Mouse (Mus musculus): ENCODE measurements around the gene Gjd2. TPM values are rescaled to one million over a fixed set of nuclear protein-coding genes. Genes with fewer than 3 reads are reported as not detected.

Gjd2 gene
- polyA plus RNA-seq, 1 experiment from 2014 or later = 2.2 TPM

- no peak for ATAC-seq (ENCODE audit: low FRiP score)
- no peak overlapping the region for H3K9ac ChIP-seq
- no peak overlapping the region for H3K27ac ChIP-seq
- no peaks in the 10 kb centered on the region for H3K36me3 ChIP-seq (replicated peaks)
- 91% methylated on average over 5 of the region's 5 CpGs for WGBS
- no peak overlapping the region for H3K4me3 ChIP-seq (replicated peaks)
- no peak overlapping the region for H3K4me2 ChIP-seq
- no peaks in the 10 kb centered on the region for H3K27me3 ChIP-seq
- H3K9me3 ChIP-seq = no peaks in the 10 kb centered on the region
- H3K4me1 ChIP-seq = no peaks in the 10 kb centered on the region; the same call in 1 of the 2 replicates
Observed at GRCm38 (mm10) chr2:114047960-114048611, 34.7 kb upstream of the Gjd2 start.

GRCm38 (mm10) chr2:114046151-114046664 lies 32.8 kb upstream of the Gjd2 start:
- Histone ChIP-seq H3K27me3 (no peaks in the 10 kb centered on the region), H3K4me1 (no peaks in the 10 kb centered on the region), H3K4me3 (replicated peaks) (no peak overlapping the region), H3K4me2 (no peak overlapping the region), H3K9me3 (no peaks in the 10 kb centered on the region), H3K36me3 (replicated peaks) (no peaks in the 10 kb centered on the region), H3K27ac (no peak overlapping the region), H3K9ac (no peak overlapping the region)
- ATAC-seq (ENCODE audit: low FRiP score) = no peak
- WGBS = 94% methylated on average over 5 of the region's 5 CpGs

GRCm38 (mm10) chr2:114037926-114038325 lies 24.5 kb upstream of the Gjd2 start:
- H3K27me3 ChIP-seq = no peaks in the 10 kb centered on the region
- H3K4me3 ChIP-seq (replicated peaks) = no peak overlapping the region
- no peaks in the 10 kb centered on the region for H3K9me3 ChIP-seq
- no peak overlapping the region for H3K27ac ChIP-seq
- H3K4me2 ChIP-seq = no peak overlapping the region
- no peaks in the 10 kb centered on the region for H3K36me3 ChIP-seq (replicated peaks)
- ATAC-seq (ENCODE audit: low FRiP score) = no peak
- H3K9ac ChIP-seq = no peak overlapping the region
- no peaks in the 10 kb centered on the region for H3K4me1 ChIP-seq
- WGBS = 82% methylated on average over 2 of the region's 2 CpGs

GRCm38 (mm10) chr2:114032259-114032658 lies 18.8 kb upstream of the Gjd2 start:
- no peak overlapping the region for H3K4me2 ChIP-seq
- WGBS = 70% methylated on average over 2 of the region's 2 CpGs
- ATAC-seq (ENCODE audit: low FRiP score) = no peak
- H3K9ac ChIP-seq = no peak overlapping the region
- no peaks in the 10 kb centered on the region for H3K27me3 ChIP-seq
- no peaks in the 10 kb centered on the region for H3K36me3 ChIP-seq (replicated peaks)
- H3K4me3 ChIP-seq (replicated peaks) = no peak overlapping the region
- H3K9me3 ChIP-seq = no peaks in the 10 kb centered on the region
- peaks cover 3% of the 10 kb centered on the region; the same call in 1 of the 2 replicates for H3K4me1 ChIP-seq
- no peak overlapping the region for H3K27ac ChIP-seq

GRCm38 (mm10) chr2:114023383-114023782 lies 10.0 kb upstream of the Gjd2 start:
- Histone ChIP-seq H3K4me3 (replicated peaks) (no peak overlapping the region), H3K27me3 (no peaks in the 10 kb centered on the region), H3K9me3 (no peaks in the 10 kb centered on the region), H3K9ac (no peak overlapping the region), H3K27ac (no peak overlapping the region), H3K36me3 (replicated peaks) (no peaks in the 10 kb centered on the region), H3K4me1 (peaks cover 5% of the 10 kb centered on the region), H3K4me2 (no peak overlapping the region)
- WGBS = 91% methylated on average over 6 of the region's 6 CpGs
- no peak for ATAC-seq (ENCODE audit: low FRiP score)

GRCm38 (mm10) chr2:114020210-114020563 lies 6.8 kb upstream of the Gjd2 start:
- no peaks in the 10 kb centered on the region for H3K36me3 ChIP-seq (replicated peaks)
- no peak overlapping the region for H3K9ac ChIP-seq
- no peak for ATAC-seq (ENCODE audit: low FRiP score)
- H3K4me2 ChIP-seq = no peak overlapping the region
- no peak overlapping the region for H3K27ac ChIP-seq
- H3K27me3 ChIP-seq = peaks cover 9% of the 10 kb centered on the region; the same call in 1 of the 2 replicates
- H3K4me3 ChIP-seq (replicated peaks) = no peak overlapping the region
- H3K9me3 ChIP-seq = no peaks in the 10 kb centered on the region
- peaks cover 10% of the 10 kb centered on the region for H3K4me1 ChIP-seq

GRCm38 (mm10) chr2:114019474-114020209 lies 6.2 kb upstream of the Gjd2 start:
- WGBS = 71% methylated on average over 11 of the region's 11 CpGs

GRCm38 (mm10) chr2:114018136-114018535 lies 4.7 kb upstream of the Gjd2 start:
- Histone ChIP-seq H3K27ac (peak overlapping the region; percentile 67), H3K4me1 (peaks cover 21% of the 10 kb centered on the region), H3K27me3 (peaks cover 29% of the 10 kb centered on the region), H3K4me3 (replicated peaks) (no peak overlapping the region), H3K9ac (no peak overlapping the region), H3K4me2 (peak overlapping the region; percentile 29; the same call in 1 of the 2 replicates), H3K9me3 (no peaks in the 10 kb centered on the region), H3K36me3 (replicated peaks) (no peaks in the 10 kb centered on the region)
- 16% methylated on average over 10 of the region's 10 CpGs for WGBS
- peak; percentile 24; the same call in 1 of the 2 replicates for ATAC-seq (ENCODE audit: low FRiP score)

More at GRCm38 (mm10) chr2:114019474-114020209, 6.2 kb upstream of the Gjd2 start:
- ATAC-seq (ENCODE audit: low FRiP score) = 0 out of 2 replicates have a peak, but pooled peaks have one; percentile 39
- peaks cover 14% of the 10 kb centered on the region for H3K27me3 ChIP-seq
- H3K4me1 ChIP-seq = peaks cover 10% of the 10 kb centered on the region
- H3K36me3 ChIP-seq (replicated peaks) = no peaks in the 10 kb centered on the region
- no peak overlapping the region for H3K9ac ChIP-seq
- H3K4me2 ChIP-seq = no peak overlapping the region
- no peak overlapping the region for H3K4me3 ChIP-seq (replicated peaks)
- H3K27ac ChIP-seq = no peak overlapping the region
- no peaks in the 10 kb centered on the region for H3K9me3 ChIP-seq

GRCm38 (mm10) chr2:114014839-114015238 lies 1.4 kb upstream of the Gjd2 start:
- H3K4me3 ChIP-seq (replicated peaks) = no peak overlapping the region
- WGBS = 72% methylated on average over 6 of the region's 6 CpGs
- ATAC-seq (ENCODE audit: low FRiP score) = no peak
- no peak overlapping the region for H3K9ac ChIP-seq
- H3K4me2 ChIP-seq = peak overlapping the region; percentile 1; the same call in 1 of the 2 replicates
- H3K27me3 ChIP-seq = peaks cover 52% of the 10 kb centered on the region
- H3K36me3 ChIP-seq (replicated peaks) = no peaks in the 10 kb centered on the region
- H3K9me3 ChIP-seq = no peaks in the 10 kb centered on the region
- no peak overlapping the region for H3K27ac ChIP-seq
- H3K4me1 ChIP-seq = peaks cover 21% of the 10 kb centered on the region

GRCm38 (mm10) chr2:114013846-114014245 lies 427 bp upstream of the Gjd2 start:
- Histone ChIP-seq H3K27ac (peak overlapping the region; percentile 63), H3K4me2 (peak overlapping the region; percentile 91), H3K4me1 (peaks cover 20% of the 10 kb centered on the region), H3K9me3 (no peaks in the 10 kb centered on the region), H3K36me3 (replicated peaks) (no peaks in the 10 kb centered on the region), H3K9ac (peak overlapping the region; percentile 59), H3K27me3 (peaks cover 52% of the 10 kb centered on the region), H3K4me3 (replicated peaks) (peak overlapping the region; percentile 59)
- WGBS = 2% methylated on average over 13 of the region's 13 CpGs
- ATAC-seq (ENCODE audit: low FRiP score) = peak; percentile 18

GRCm38 (mm10) chr2:114012749-114013211 lies 639 bp downstream of the Gjd2 start:
- H3K4me3 ChIP-seq (replicated peaks) = peak overlapping the region; percentile 59
- no peaks in the 10 kb centered on the region for H3K36me3 ChIP-seq (replicated peaks)
- H3K27ac ChIP-seq = peak overlapping the region; percentile 63
- 1% methylated on average over 19 of the region's 19 CpGs for WGBS
- peaks cover 52% of the 10 kb centered on the region for H3K27me3 ChIP-seq
- H3K9me3 ChIP-seq = no peaks in the 10 kb centered on the region
- peaks cover 11% of the 10 kb centered on the region for H3K4me1 ChIP-seq
- H3K9ac ChIP-seq = peak overlapping the region; percentile 59
- peak; percentile 69 for ATAC-seq (ENCODE audit: low FRiP score)
- peak overlapping the region; percentile 91 for H3K4me2 ChIP-seq

GRCm38 (mm10) chr2:114011838-114012237 lies 1.6 kb downstream of the Gjd2 start:
- no peak overlapping the region for H3K9ac ChIP-seq
- no peaks in the 10 kb centered on the region for H3K36me3 ChIP-seq (replicated peaks)
- H3K9me3 ChIP-seq = no peaks in the 10 kb centered on the region
- 0 out of 2 replicates have a peak overlapping the region, but pooled peaks have one; percentile 1 for H3K4me3 ChIP-seq (replicated peaks)
- ATAC-seq (ENCODE audit: low FRiP score) = no peak
- H3K27ac ChIP-seq = no peak overlapping the region
- 43% methylated on average over 4 of the region's 4 CpGs for WGBS
- 0 out of 2 replicates have a peak overlapping the region, but pooled peaks have one; percentile 4 for H3K4me2 ChIP-seq
- H3K4me1 ChIP-seq = peaks cover 11% of the 10 kb centered on the region
- peaks cover 46% of the 10 kb centered on the region for H3K27me3 ChIP-seq
